Mouse (Mus musculus) gastrocnemius, postnatal 14 days (tissue): ENCODE measurements around the gene Srl. TPM values are rescaled to one million over a fixed set of nuclear protein-coding genes. Genes with fewer than 3 reads are reported as not detected.
"Not testable (repeated sequence)": the region's sequence is repeated elsewhere in the genome, so short reads cannot be mapped to it uniquely, and the experiment has no call there.

Source experiments
- DNase-seq: peaks from one replicate; pipeline ENCODE4 v3.0.0; 2021; ENCODE audit warnings: mixed read lengths
- intact Hi-C: fragments of 180-260 bp; cut with DNase I; formaldehyde crosslinking; loops from one replicate; pipeline ENCODE4 v1.15.1; 2025; ENCODE audit warnings: low total_unique reads
- long read RNA-seq, 2 experiments: library from polyadenylated mRNA; stranded (forward); transcript quantifications; one replicate each; pipeline ENCODE4 v2.0.0; 2021
- total RNA-seq, 2 experiments: library from RNA; stranded (reverse); gene quantifications; 2 replicates each; pipeline ENCODE4 v1.2.3; 2021

Gene Srl
- total RNA-seq = 1,000 to 10,000 TPM; 1,512 to 1,606 TPM
- long read RNA-seq, experiment 1, full-length matches to known transcripts = 986 of 3,604 reads
- long read RNA-seq, experiment 1, partial matches to known transcripts = 443 of 3,604 reads
- long read RNA-seq, experiment 1, other reads (novel, unspliced or antisense) = 2,175 of 3,604 reads
- long read RNA-seq, experiment 2, full-length matches to known transcripts = 1,634 of 5,233 reads
- long read RNA-seq, experiment 2, partial matches to known transcripts = 3,049 of 5,233 reads
- long read RNA-seq, experiment 2, other reads (novel, unspliced or antisense) = 550 of 5,233 reads

DNA sequence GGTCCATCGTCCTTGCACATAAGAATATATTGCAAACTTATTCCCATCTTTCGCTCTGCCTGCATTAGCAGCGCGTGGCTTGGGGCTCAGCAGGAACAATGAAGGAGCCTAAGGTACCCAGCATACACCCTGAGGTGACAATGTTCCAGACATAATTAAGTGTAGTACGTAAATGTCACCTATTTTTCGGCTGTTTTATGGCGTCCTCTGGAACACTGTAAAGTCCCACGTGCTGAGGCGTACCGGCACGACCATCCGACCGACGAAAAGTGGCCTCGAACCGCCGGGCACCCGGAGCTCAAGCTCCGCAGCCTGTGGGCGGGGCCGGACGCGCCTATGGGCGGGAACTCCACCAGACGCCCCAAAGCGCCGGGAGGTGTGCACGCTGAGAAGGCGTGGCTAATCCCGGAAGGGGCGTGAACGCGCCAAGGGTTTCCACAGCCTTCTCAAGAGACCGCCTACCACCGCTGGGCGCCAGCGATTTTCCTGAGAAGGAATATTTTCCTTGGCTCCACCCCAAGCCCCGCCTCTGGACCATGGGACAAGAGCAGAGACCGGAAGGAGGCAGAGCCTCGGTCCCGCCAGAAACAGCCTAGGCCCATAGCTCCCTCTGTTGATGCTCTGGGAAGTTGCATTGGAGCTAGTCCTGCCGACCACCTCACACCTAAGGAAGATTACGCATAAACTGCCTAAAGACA, at the start of gene Srl:
Gene Srl, minus strand, starts transcription at position 316 of the 698 bp plus-strand sequence.
- intact Hi-C loops = loop anchor here (2.0 to 10.0 kb wide), 2 partner anchors 55 to 227 kb away; no protein-coding TSS in a partner anchor
- peak; percentile 100 for DNase-seq

DNA sequence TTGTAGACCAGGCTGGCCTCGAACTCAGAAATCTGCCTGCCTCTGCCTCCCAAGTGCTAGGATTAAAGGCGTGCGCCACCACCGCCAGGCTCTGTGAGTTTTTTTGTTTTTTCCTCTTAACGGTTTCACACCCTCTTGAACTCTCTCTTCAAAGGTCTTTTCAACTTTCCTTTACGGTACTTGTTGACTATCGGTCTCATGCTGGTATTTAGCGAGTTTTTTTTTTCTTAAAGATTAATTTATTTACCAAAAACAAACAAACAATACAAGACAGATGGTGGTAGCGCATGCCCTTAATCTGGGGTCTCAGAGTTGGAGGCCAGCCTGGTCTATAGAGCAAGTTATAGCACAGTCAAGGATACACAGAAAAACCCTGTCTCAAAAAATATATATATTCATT, 48.6 kb upstream of the Srl start:
- intact Hi-C loops = no loop called here
- DNase-seq = no peak

DNA sequence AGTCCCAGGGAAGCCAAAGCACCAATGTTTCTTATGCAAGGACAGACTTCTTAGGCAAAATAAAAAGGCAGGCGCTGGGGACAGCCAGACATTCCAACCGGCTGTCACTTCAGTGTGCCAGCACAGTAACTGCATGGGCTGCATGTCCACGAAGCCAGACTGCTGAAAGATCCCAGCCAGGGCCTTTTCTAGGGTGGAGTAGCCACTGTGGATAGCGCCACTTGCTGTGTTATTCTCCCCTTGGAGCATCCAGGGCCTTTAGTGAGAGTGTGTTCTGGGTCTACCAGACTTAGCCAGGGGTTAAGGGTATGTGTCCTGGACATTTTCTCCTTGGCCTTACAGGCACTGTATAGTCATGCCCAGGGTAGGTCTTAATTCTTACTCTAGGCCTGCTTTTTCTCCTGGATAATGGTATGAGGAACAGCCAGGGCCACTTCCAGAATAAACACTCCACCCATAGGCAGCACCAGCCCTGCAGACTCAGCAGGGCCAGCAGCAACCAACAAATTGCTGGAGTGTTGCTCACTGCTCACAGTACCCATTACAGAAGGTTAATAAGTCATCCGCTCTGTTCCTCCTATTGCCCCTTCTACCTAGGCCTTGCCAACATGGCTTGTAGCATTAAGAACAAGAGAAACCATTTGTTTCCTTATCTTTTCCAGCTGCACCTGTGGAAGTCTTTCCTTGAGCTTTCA, 46.0 kb upstream of the Srl start:
- intact Hi-C loops = no loop called here
- DNase-seq = no peak

DNA sequence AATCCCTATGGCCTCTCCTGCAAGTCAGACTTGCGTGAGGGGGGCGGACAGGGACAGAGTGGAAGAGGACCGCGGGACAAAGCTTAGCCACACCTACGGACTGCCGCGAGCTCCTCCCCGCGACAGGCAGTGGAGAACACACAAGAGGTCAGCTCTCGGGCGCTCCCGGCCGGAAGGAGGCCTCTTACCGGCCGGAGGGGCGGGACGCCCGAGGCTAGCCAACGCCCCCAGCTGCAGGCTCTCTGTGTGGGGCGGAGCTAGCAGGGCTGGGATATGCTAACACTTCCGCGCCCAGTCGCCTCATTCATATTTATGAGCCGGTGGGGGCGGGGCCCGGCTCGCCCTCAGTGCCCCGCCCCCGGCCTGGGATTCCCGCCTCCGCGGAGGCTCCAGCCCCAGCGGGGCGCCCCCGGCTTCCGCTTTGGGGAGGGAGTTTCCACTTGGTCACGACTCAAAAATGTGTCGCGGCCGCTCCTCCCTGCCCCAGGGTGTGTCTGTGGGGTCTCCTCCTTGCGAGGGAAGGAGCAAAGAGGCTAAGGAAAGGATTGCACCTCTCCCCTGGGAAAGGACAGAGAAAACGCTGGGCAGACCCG, 45.0 kb upstream of the Srl start:
- intact Hi-C loops = no loop called here
- DNase-seq = peak; percentile 98

DNA sequence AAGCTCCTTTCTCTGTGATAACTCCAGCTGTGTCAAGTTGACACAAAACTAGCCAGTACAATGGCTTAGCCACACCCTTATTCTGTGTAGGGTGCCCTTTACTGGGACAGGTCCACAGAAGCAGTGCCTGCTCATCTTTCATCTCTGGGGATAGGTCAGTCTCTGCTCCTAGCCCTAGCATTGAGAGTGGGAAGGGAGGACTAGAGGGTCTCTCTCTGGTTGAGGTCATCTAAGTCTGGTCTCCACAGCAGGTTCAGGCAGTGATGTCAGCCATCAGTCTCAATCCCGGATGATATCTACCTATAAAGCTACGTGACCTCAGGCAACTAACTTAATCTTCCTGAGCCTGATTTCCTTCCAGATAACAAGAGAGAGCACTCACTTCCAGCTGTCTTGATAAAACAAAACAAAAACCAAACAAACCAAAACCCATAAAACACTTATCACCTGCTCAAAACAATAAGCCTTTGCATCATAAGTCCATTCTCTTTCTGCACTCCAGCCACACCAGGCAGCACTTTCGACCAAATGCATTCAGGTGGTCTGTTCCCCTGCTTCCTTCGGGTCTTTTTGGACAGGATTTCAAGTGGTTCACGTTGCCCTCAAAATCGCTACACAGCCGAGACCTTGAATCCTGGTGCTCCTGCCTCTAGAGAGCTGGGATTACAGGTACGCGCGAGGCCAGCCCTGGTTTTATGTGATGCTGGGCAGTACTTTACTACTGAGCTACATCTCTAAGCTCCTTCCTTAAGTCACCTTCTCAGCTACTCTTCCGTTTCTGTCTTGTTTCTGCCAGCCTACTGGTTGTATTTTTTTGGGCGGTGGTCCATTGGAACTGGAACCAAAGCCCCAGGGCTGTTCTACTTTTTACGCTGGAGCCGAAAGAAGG, 44.3 kb upstream of the Srl start:
- intact Hi-C loops = no loop called here
- no peak for DNase-seq

DNA sequence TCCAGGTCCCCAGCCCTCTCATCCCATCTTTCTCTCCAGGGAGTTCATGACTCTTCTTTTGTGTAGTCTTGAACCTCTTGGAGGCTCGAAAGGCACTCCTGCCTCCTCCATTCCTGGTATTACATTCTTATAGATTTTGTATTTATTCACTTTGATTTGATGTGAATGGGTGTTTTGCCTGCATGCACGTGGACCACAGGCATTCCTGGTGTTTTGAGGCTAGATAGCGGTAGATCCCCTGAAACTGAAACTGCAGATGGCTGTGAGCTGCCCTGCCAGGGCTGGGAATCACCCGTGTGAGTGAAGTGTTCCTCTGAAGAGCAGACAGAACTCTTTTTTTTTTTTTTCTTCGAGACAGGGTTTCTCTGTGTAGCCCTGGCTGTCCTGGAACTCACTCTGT, 42.8 kb upstream of the Srl start:
- intact Hi-C loops = no loop called here
- no peak for DNase-seq

DNA sequence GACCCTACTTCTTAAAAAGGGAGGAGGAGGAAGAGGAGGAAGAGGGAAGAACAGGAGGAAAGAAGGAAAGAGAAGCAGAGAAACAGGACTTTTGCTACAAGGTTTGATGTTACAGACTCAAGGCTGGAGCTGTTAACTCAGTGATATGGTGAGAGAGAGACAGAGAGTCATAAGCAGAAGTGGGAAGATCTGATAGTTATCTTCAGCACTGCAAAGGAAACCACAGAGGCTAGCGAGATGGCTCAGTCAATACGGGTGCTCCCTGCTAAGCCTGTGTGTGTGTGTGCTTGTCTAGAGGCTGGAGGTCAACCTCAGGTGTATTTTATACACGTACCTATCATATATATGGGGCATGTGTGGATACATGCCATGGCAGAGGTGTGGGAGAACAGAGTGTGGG, 42.2 kb upstream of the Srl start:
- intact Hi-C loops = no loop called here
- no peak for DNase-seq

DNA sequence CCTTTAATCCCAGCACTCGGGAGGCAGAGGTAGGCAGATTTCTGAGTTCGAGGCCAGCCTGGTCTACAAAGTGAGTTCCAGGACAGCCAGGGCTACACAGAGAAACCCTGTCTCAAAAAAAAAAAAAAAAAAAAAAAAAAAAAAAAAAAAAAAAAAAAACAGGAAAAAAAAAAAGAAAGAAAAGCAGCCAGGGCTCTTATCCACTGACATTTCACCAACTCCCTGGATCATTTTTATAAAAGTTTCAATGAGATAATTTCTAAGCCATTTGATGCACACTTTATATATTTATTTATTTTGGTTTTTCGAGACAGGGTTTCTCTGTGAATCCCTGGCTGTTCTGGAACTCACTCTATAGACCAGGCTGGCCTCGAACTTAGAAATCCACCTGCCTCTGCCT, 39.6 kb upstream of the Srl start:
- DNase-seq, intact Hi-C loops: not testable (repeated sequence)

DNA sequence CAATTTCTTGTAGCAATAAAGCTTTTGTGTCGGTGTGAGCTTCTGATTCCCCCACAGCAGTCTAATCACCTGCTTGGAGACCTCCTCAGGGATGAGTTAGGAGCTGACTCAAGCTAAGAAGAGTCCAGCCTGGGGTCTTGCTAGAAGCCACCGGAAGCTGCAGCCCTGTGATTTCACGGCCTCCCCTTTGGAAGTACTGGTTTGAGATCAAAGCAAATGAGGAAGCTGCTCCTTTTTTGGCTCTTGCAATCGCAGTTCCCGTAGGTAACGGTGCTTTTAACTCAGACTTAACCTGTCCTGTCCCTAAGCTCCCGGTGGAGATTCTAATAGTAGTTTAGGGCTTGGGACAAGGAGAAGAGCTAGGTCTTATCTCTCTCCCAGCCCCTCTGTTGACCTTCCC, 37.0 kb upstream of the Srl start:
- intact Hi-C loops = no loop called here
- DNase-seq = no peak

DNA sequence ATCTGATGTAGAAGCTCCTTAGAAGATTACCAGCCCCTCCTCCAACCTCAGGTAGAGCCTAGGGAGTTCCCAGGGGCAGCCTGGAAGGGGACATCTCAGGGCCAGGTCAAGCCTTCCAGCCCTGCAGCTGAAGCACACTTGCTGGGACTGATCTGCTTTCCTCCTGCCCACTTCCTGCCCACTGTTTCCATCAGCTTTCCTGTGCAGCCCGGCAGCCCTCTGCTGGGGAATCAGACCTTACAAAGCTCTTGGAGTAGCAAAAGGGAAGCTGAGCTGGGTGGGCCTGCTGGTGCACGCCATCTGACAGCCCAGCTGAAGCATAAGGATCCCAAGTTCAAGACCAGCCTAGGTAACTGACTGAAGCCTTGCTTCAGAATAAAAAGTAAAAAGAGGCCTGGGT, 35.3 kb upstream of the Srl start:
- no peak for DNase-seq

DNA sequence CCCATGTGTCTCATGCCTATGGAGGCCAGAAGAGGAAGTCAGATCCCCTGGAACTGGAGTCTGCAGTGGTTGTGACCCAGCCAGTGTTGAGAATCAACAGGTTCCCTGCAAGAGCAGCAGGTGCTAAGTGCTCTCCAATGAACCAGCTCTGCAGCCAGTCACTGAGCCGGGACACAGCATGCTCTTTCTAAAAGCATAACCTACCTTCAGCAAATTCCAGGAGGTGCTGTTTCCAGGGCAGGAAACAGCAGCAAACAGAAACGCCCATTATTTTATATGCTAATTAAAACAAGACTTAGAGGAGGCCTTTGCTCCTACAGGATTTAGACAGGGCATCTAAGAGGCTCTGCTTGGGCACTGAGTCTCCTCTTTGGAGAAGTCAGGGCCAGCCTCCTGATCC, 34.4 kb upstream of the Srl start:
- no peak for DNase-seq
- intact Hi-C loops = no loop called here

More for the DNA sequence above, 35.3 kb upstream of the Srl start:
- intact Hi-C loops = no loop called here

DNA sequence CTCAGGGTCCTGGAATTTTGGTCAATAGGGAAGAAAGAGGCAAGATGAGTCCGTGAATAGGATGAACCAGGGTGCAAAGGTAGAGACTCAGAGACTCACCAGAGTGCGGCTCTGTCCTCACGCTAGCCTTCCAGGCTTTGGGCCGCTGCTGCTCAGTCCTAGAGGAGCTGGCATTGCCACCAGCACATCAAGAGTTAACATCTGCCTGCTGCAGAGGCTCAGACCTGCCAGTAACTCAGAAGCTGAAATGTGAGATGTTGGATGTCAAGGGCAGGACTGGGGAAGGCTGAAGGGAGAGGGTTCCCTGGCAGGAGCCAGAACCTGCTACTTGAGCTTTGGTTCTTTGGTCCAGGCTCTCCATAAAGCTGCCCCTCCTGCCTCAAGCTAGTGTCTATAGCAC, 29.1 kb upstream of the Srl start:
- intact Hi-C loops = no loop called here
- DNase-seq = peak; percentile 31

DNA sequence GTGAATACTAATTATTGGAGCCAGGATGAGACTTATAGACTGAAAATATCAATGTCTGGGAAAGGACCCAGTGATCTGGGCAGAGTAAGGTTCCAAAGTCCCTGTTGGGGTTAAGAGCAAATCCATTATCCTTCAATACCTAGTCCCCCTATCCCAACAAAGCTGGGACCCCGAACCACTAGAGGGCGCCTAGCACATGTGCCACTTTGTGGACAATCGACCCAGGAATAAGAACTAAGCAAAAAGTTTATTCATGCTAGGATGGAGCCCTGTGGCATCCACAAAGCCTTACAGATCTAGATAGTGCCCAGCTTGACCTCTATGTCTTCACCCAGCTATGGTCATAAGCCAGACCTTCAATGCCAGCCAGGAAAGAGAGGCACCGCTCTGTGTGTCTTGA, 26.3 kb upstream of the Srl start:
- DNase-seq = peak; percentile 88
- intact Hi-C loops = loop anchor here (2.0 to 10.0 kb wide), 2 partner anchors 39 to 97 kb away; no protein-coding TSS in a partner anchor

DNA sequence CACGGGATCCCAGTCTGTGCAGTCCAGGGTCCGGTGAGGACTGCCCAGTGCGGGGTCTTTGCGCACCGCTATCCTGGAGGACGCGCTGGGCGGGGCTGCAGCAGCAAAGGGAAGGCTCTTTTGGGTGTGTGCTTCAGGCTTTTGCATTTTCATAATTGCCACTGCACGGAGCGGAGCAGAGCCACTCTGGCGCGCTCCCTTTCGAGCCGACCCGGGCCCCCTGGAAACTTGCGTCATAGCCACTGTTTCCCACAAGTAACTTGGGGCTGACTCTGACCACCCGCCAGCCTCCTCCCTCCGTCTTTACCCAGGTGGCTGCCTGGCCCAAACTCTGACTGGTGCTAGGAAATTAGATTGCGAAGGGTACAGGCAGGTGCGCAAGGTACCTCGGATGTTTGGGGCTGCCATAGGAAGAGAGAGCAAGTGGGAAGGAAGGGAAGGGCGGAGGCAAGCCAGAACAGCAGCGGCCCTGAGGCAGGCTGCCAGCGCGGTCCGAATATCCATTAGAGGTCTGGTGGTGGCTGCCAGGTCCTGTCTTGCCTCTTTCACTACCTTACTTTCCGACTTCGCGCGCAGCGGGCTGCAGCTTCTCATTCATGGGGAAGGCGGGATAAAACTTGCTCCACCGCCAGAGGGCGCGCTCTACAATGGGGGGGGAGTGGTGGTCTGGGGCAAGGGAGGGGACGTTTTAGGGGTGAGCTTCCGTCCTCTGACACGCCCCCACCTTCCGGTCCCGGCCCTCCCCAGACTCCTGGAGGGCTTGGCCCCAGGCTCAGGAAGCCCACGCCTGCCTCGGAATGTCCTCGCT, 18.7 kb upstream of the Srl start:
- intact Hi-C loops = loop anchor here (10.0 kb wide), 1 partner anchor 104 kb away; no protein-coding TSS in a partner anchor

DNA sequence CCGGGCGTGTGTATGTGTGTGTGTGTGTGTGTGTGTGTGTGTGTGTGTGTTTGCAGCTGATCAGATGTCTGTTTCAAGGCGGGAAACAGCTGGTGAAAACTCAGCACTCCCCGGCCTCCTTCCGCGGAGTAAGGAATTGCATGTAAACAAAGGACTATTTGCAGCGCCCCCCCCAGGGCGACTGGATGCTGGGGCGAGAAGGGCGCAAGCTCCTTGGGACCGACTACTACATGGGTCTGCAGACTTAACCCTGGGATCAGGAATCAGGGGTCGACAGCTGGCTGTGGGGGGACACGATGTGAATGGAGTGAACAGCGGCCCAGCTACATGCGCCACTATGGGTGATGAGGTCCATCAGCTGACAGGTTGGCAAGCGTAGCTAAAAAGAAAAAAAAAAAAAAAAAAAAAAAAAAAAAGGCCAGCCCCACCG, 18.1 kb upstream of the Srl start, which contains the start of gene Tfap4:
Gene Tfap4, minus strand, starts transcription at position 140 of the 430 bp plus-strand sequence.
- intact Hi-C loops = loop anchor here (10.0 kb wide), 1 partner anchor 105 kb away; no protein-coding TSS in a partner anchor
- DNase-seq = peak; percentile 90

More for the DNA sequence above, 18.7 kb upstream of the Srl start:
- peak; percentile 80 for DNase-seq

DNA sequence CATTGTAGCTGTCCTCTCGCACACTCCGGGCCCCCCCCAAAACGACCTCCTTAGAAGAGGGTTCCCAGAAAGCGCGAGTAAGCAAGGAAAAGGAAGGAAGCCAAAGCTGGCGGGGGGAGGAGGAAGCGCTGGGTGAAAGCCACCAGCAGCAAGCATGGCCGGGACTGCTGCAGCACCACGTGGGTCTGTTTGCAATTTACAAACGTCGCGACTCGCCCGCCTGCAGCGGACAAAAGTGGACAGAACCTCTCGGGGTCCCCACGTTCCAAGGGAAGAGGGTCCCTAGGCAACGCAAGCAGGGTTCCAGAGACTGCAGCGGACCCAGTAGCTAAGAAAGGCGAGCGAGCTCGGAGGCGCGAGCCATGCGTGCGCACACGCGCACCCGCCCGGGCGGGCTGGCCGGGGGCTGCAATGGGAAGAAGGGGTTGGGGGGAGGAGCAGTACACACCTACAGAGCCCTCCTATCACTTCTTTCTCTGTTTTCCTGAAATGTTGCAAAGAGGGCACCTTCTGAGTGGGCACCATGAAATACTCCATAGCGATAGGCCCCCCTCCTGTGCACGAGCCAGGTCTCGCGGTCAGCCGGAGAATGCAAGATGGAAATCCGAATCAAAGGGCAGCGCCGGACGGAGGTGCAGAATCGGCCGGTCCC, 17.5 kb upstream of the Srl start:
- intact Hi-C loops = no loop called here
- peak; percentile 69 for DNase-seq

DNA sequence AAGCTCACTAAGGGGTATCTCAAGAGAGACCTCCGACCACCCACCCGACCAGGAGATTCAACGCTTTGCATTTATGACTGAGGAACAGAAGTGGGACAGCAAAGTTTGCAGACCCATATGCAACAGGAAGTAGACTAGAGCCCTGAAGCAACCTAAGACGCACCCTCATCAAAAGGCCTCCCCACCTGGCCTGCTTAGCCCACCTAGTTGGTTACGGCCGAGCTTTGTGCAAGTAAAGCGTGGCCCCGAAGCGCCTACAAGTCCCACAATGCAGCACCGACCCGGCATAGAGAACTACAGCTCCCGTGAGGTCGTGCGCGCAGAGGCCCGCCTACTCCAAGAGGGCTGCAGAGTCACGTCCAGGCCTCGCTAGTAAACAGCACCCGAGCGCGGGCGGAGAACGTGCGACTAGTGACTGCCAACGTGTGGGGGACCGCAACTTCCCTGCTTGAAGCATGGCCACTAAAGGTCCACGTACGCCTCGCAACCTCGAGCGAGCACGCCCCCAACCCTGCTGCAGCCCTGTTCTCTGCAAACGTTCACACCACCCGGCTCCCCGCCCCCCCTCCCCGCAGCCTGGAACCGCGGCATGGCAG, 16.9 kb upstream of the Srl start:
- intact Hi-C loops = no loop called here
- DNase-seq = peak; percentile 90
